Mouse (Mus musculus) hindbrain, embryonic 11.5 days (tissue): ENCODE results near the gene Mtx1. TPM values are rescaled to one million over a fixed set of nuclear protein-coding genes. Genes with fewer than 3 reads are reported as not detected.

Experiments used
- ATAC-seq: fragments of 200-750 bp; cut with Nextera tagmentation; 2 replicates; pipeline ENCODE4 v1.8.0; 2017; ENCODE audit warnings: mild to moderate bottlenecking, moderate TSS enrichment, moderate library complexity; ENCODE audit not compliant: low FRiP score
- DNase-seq: peaks from one replicate; pipeline ENCODE4 v3.0.0-alpha.2; 2015; ENCODE audit warnings: low spot score
- H3K27ac ChIP-seq: fragments of 300-500 bp; sonication (generic); 2 replicates; pipeline ENCODE4 v1.5.1; 2014; ENCODE audit warnings: mild to moderate bottlenecking, low read depth, low read length
- H3K27me3 ChIP-seq: fragments of 300-500 bp; sonication (generic); 2 replicates; pipeline ENCODE4 v1.6.1; 2014; ENCODE audit warnings: mild to moderate bottlenecking, low read length, moderate library complexity, mixed read lengths; ENCODE audit not compliant: control insufficient read depth, insufficient read depth
- H3K36me3 ChIP-seq: fragments of 300-500 bp; sonication (generic); 2 replicates; pipeline ENCODE4 v1.6.1; 2014; ENCODE audit warnings: mild to moderate bottlenecking, low read length, moderate library complexity, mixed read lengths; ENCODE audit not compliant: control insufficient read depth, insufficient read depth
- H3K4me1 ChIP-seq: fragments of 300-500 bp; sonication (generic); replicated peaks from 2 replicates; pipeline ENCODE4 v1.6.1; 2014; ENCODE audit warnings: low read length, mixed read lengths; ENCODE audit not compliant: control insufficient read depth, insufficient read depth
- H3K4me2 ChIP-seq: fragments of 300-500 bp; sonication (generic); replicated peaks from 2 replicates; pipeline ENCODE4 v1.6.1; 2014; ENCODE audit warnings: mild to moderate bottlenecking, low read depth, low read length
- H3K4me3 ChIP-seq: fragments of 300-500 bp; sonication (generic); 2 replicates; pipeline ENCODE4 v1.5.1; 2014; ENCODE audit warnings: low read depth, low read length
- H3K9ac ChIP-seq: fragments of 300-500 bp; sonication (generic); 2 replicates; pipeline ENCODE4 v1.6.1; 2014; ENCODE audit warnings: low read depth, low read length
- H3K9me3 ChIP-seq: fragments of 300-500 bp; sonication (generic); 2 replicates; pipeline ENCODE4 v1.6.1; 2016; ENCODE audit warnings: low read length; ENCODE audit not compliant: control insufficient read depth
- WGBS: fragments of 180-500 bp; shearing (Covaris S2); extraction: QIAGEN DNeasy Blood & Tissue Kit; methylation state at CpG from one replicate; pipeline ENCODE4 v1.1.7; 2014; 5-methylcytosine and 5-hydroxymethylcytosine counted together
- polyA plus RNA-seq: library from polyadenylated mRNA; unstranded; fragments of >200 nt; fragmentation: Nextera tagmentation; extraction: Ambion mirVana; gene quantifications from 2 replicates; pipeline ENCODE4 v1.2.1, GENCODE M21; 2014

Mtx1 gene
- polyA plus RNA-seq, 1 experiment from 2014 or later: 180 TPM

- Histone ChIP-seq H3K9ac (no peak overlapping the region), H3K9me3 (no peaks in the 10 kb centered on the region), H3K27ac (no peak overlapping the region), H3K36me3 (no peaks in the 10 kb centered on the region), H3K4me1 (no peaks in the 10 kb centered on the region), H3K27me3 (no peaks in the 10 kb centered on the region), H3K4me3 (no peak overlapping the region), H3K4me2 (no peak overlapping the region)
- WGBS: 79% methylated on average over 3 of the region's 3 CpGs
- ATAC-seq: no peak
- DNase-seq: no peak
Observed at GRCm38 (mm10) chr3:89260211-89260610, 33.3 kb upstream of the Mtx1 start.

GRCm38 (mm10) chr3:89259076-89259475 lies 32.2 kb upstream of the Mtx1 start, which contains the start of gene Dpm3:
Gene Dpm3 (plus strand): TSS chr3:89259358.
- ATAC-seq (no peak), DNase-seq (no peak)
- Histone ChIP-seq H3K9me3 (no peaks in the 10 kb centered on the region), H3K36me3 (no peaks in the 10 kb centered on the region), H3K9ac (no peak within 1 kb of the TSS), H3K27me3 (no peaks in the 10 kb centered on the region), H3K4me2 (no peak within 1 kb of the TSS), H3K4me1 (no peaks in the 10 kb centered on the region), H3K4me3 (no peak within 1 kb of the TSS), H3K27ac (no peak within 1 kb of the TSS)
- 59% methylated on average over 7 of the region's 7 CpGs for WGBS

- DNase-seq: no peak
Observed at GRCm38 (mm10) chr3:89256177-89256576, 29.3 kb upstream of the Mtx1 start.

GRCm38 (mm10) chr3:89254994-89255393 lies 28.1 kb upstream of the Mtx1 start:
- no peak overlapping the region for H3K27ac ChIP-seq
- H3K27me3 ChIP-seq: no peaks in the 10 kb centered on the region
- 85% methylated on average over 5 of the region's 5 CpGs for WGBS
- no peaks in the 10 kb centered on the region for H3K36me3 ChIP-seq
- H3K9ac ChIP-seq: no peak overlapping the region
- ATAC-seq (no peak), DNase-seq (no peak)
- no peak overlapping the region for H3K4me2 ChIP-seq
- no peak overlapping the region for H3K4me3 ChIP-seq
- H3K9me3 ChIP-seq: no peaks in the 10 kb centered on the region
- H3K4me1 ChIP-seq: no peaks in the 10 kb centered on the region; the same call in 1 of the 2 replicates

More at GRCm38 (mm10) chr3:89256177-89256576, 29.3 kb upstream of the Mtx1 start:
- Histone ChIP-seq H3K4me1 (no peaks in the 10 kb centered on the region; the same call in 1 of the 2 replicates), H3K4me3 (no peak overlapping the region), H3K9ac (no peak overlapping the region), H3K9me3 (no peaks in the 10 kb centered on the region), H3K36me3 (no peaks in the 10 kb centered on the region), H3K27me3 (no peaks in the 10 kb centered on the region), H3K4me2 (no peak overlapping the region), H3K27ac (no peak overlapping the region)
- no peak for ATAC-seq
- 79% methylated on average over 5 of the region's 5 CpGs for whole genome bisulfite sequencing

- peak overlapping the region; percentile 3 for H3K4me2 ChIP-seq
- H3K9me3 ChIP-seq: no peaks in the 10 kb centered on the region
- 8% methylated on average over 17 of the region's 17 CpGs for WGBS
- no peaks in the 10 kb centered on the region for H3K36me3 ChIP-seq
- H3K4me1 ChIP-seq: peaks cover 2% of the 10 kb centered on the region
- H3K9ac ChIP-seq: 0 out of 2 replicates have a peak overlapping the region, but pooled peaks have one; percentile 16
- H3K27ac ChIP-seq: no peak overlapping the region
- H3K4me3 ChIP-seq: no peak overlapping the region
- H3K27me3 ChIP-seq: no peaks in the 10 kb centered on the region
- DNase-seq: no peak
- peak; percentile 36; the same call in 1 of the 2 replicates for ATAC-seq
Observed at GRCm38 (mm10) chr3:89251365-89251895, 24.5 kb upstream of the Mtx1 start.

- Histone ChIP-seq H3K27ac (no peak overlapping the region), H3K9me3 (no peaks in the 10 kb centered on the region), H3K4me1 (peaks cover 2% of the 10 kb centered on the region), H3K9ac (no peak overlapping the region), H3K4me3 (no peak overlapping the region), H3K36me3 (no peaks in the 10 kb centered on the region), H3K4me2 (no peak overlapping the region), H3K27me3 (no peaks in the 10 kb centered on the region)
- DNase-seq: no peak
- 25% methylated on average over 7 of the region's 7 CpGs for WGBS
- ATAC-seq: no peak
Observed at GRCm38 (mm10) chr3:89250435-89251040, 23.6 kb upstream of the Mtx1 start.

- Histone ChIP-seq H3K36me3 (no peaks in the 10 kb centered on the region), H3K27me3 (no peaks in the 10 kb centered on the region), H3K4me2 (peak overlapping the region; percentile 90), H3K4me1 (peaks cover 8% of the 10 kb centered on the region), H3K4me3 (peak overlapping the region; percentile 62), H3K27ac (no peak overlapping the region), H3K9me3 (no peaks in the 10 kb centered on the region), H3K9ac (peak overlapping the region; percentile 72; the same call in 1 of the 2 replicates)
- WGBS: 90% methylated on average over 4 of the region's 4 CpGs
- no peak for DNase-seq
- ATAC-seq: no peak
Observed at GRCm38 (mm10) chr3:89247466-89247865, 20.6 kb upstream of the Mtx1 start.

- Histone ChIP-seq H3K9me3 (no peaks in the 10 kb centered on the region), H3K27me3 (no peaks in the 10 kb centered on the region), H3K9ac (peak within 1 kb of the TSS; percentile 72), H3K4me3 (peak within 1 kb of the TSS; percentile 62), H3K4me1 (peaks cover 8% of the 10 kb centered on the region), H3K27ac (peak within 1 kb of the TSS; percentile 80), H3K4me2 (peak within 1 kb of the TSS; percentile 90), H3K36me3 (no peaks in the 10 kb centered on the region)
- peak; percentile 93 for DNase-seq
- WGBS: 1% methylated on average over 42 of the region's 42 CpGs
- peak; percentile 72 for ATAC-seq
Observed at GRCm38 (mm10) chr3:89246261-89247100, 19.6 kb upstream of the Mtx1 start, which contains the start of gene Trim46. Gene Trim46 (minus strand): TSS chr3:89246309.
